Mouse (Mus musculus): ENCODE results near the gene Ndufc2.

The Ndufc2 gene

DNA sequence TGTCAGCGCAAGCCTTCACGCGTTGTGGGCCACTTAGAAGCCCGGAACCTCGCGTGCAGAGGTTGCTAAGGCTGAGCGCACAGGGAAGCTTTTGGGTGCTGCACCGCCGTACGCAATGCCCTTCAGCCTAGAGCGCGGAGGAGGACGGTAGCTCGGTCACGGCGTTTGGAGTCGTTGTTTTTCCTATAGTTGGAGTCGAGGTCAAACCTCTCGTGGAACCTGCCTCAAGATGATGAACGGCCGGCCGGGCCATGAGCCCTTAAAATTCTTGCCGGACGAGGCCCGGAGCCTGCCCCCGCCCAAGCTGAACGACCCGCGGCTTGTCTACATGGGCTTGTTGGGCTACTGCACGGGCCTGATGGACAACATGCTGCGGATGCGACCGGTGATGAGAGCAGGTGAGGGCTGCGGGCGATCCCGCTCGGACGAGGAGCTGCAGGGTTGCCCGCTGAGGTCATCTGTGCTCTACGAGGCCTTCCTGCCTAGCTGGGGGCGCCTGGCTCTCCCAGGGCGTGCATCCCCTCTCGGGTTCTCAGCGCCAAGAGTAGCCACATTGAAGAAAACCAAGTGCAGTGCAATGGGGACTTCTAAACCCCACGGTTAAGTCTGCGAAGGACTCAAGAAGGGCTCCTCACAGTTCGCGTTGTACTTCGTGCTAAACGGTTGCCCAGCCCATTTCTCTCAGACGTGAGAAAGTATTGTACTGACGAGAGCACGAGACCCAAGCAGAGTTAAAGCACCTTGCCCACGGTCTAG lies at the start of gene Ndufc2:
Ndufc2 (plus strand) TSS at position 44 of the 756 bp plus-strand sequence.
- DNase-seq (ENCODE audit: low read depth, low spot score): peak; percentile 74

DNA sequence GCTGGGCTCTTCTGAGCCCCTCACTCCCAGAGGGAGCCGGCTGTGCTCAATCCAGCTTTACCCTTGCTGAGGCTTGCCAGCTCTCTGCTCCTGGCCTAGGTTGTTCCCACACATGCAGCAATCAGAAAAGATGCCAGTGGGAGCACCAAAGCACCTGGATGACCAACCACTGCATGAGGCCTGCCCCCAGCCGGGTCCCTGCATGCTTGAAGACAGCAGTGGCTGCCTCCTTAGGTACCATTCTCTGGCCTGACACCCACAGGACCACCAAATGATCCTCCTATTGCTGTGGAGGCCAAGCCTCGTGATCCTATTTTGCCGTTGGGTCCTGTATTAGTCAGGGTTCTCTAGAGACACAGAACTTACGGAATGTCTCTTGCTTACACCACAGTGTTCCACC lies 48.9 kb upstream of the Ndufc2 start:
- no peak for DNase-seq (ENCODE audit: low read depth, low spot score)

GRCm38 (mm10) chr7:97351792-97352513 lies 47.9 kb upstream of the Ndufc2 start:
- DNase-seq (ENCODE audit: low read depth, low spot score): no peak

GRCm38 (mm10) chr7:97353356-97353755 lies 46.4 kb upstream of the Ndufc2 start:
- no peak for DNase-seq (ENCODE audit: low read depth, low spot score)

DNA sequence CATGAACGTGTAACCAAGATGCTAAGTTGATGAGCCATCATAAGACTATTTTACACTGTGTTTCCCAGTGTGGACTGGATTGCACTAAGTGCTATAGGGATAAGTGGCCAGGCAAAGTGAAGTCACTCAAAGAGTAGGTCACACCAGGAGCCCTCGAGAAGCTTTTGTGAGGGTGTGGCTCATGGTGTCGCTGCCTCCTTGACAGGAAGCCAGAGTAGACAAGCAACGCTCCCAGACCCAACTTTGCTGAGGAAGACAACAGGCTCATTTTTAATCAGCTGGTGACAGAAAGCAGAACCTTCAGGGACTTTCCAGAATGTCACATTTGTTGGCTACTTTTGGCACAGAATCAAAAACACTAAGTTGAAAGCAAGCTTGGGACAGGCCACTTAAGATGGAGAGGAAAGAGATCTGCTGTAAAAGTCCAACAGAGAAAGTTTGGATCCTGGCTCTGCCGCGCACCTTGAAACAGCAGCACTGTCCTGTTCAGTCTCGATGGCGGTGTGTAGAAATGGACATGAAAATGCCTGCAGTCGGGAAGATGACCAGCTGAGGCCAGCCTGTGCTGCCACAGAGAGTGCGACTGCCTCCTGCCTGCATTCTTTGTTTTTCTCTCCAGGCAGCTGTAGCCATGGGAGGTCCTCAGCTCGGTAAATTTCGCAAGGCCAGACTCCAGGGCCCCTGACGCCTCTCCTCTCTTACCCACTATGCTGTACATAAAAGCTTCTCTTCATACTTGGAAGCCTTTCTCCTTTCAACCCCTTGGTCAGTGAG lies 44.5 kb upstream of the Ndufc2 start:
- DNase-seq (ENCODE audit: low read depth, low spot score): no peak

- DNase-seq (ENCODE audit: low read depth, low spot score): no peak
Observed at GRCm38 (mm10) chr7:97356253-97356652, 43.5 kb upstream of the Ndufc2 start.

- DNase-seq (ENCODE audit: low read depth, low spot score): no peak
Observed at GRCm38 (mm10) chr7:97356875-97357276, 42.9 kb upstream of the Ndufc2 start.

- no peak for DNase-seq (ENCODE audit: low read depth, low spot score)
Observed at GRCm38 (mm10) chr7:97357840-97358239, 42.0 kb upstream of the Ndufc2 start.

DNA sequence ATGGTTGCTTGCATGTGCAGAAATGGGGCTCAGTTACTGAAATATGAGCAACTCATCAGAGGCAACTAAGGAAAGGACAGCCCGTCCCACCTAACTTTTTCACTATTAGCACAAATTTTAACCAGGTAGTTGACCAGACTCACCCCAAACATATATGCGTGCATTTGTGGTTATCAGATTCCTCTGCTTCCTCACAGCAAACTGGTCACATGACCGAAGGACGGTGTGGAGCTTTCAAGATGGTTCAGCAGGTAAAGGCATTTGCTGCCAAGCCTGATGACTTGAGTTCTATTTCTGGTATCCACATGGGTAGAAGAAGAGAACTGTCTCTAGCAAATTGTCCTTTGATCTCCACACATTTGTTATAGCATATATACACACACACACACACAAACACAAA lies 41.5 kb upstream of the Ndufc2 start:
- no peak for DNase-seq (ENCODE audit: low read depth, low spot score)

GRCm38 (mm10) chr7:97360166-97360565 lies 39.6 kb upstream of the Ndufc2 start:
- no peak for DNase-seq (ENCODE audit: low read depth, low spot score)

DNA sequence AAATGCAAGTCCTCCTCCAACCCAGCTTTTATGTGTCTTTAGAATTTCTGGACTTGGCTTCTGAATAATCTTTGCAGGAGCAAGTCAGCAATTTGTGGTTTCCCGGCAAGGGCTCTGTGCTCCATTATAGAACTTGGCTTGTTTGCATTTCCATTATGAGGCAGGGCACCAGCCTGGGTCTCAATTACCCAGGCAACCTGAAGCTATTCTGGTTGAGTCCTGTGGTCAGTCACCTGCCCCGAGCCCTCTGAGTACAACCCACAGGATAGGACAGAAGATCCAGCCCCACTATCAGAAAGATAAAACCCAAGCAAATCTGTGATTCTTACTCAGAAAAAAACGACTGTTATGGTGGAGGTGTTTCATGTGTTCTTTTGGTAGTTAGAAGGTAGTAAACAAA lies 38.8 kb upstream of the Ndufc2 start:
- no peak for DNase-seq (ENCODE audit: low read depth, low spot score)

GRCm38 (mm10) chr7:97361467-97361866 lies 38.3 kb upstream of the Ndufc2 start:
- DNase-seq (ENCODE audit: low read depth, low spot score): no peak

DNA sequence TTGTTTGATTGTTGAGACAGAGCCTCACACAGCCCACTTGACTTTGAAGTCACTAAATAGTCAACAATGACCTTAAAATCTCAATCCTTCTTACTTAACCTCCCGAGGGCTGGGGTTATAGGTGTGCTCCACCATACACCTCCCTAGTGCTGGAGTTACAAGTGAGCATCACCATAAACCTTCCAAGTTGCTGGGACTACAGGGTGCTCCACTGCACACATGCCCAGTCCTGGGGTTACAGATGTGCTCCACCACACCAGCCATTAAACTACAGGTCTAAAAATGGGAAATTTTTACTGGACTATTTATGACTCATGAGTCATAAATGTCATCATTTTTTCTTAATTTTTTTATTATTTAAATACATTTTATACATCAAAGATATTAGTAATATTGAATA lies 33.9 kb upstream of the Ndufc2 start:
- DNase-seq (ENCODE audit: low read depth, low spot score): no peak

DNA sequence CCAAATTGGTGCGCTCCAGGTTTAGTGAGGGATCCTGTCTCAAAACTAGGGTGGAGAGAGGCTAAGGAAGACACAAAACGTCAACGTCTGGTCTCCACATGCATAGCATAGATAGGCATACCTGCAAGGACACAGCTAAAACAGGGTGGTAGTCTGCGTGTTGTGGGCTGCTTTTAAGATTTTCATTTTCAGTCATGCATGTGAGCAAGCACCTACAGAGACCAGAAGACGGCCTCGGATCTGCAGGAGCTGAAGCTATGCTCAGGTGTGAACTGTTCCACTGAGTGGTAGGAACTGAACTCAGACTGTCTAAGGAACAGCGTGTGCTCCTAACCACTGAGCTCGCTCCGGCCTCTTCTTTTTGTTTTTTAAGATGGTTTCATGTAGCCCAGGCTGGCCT lies 24.7 kb upstream of the Ndufc2 start:
- no peak for DNase-seq (ENCODE audit: low read depth, low spot score)

DNA sequence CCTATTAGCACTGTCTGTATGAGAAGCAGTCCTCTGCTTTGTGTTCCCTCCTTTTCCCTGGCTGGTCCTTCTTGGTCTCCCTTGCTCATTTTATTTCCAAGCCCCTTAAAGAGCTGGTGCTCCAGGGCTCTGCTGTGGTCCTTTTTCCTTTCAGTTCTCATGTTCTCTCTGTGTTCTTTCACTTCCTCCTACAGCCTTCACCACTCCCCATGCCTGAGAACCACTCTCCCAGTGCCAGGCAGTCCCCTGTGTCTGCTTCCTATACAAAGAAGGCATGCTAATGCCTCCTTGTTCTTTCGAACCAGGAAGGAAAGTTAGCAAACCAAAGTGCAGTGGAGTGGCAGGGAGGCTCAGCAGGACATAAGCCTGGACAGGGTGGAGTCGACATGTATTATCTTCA lies 23.9 kb upstream of the Ndufc2 start:
- DNase-seq (ENCODE audit: low read depth, low spot score): no peak

DNA sequence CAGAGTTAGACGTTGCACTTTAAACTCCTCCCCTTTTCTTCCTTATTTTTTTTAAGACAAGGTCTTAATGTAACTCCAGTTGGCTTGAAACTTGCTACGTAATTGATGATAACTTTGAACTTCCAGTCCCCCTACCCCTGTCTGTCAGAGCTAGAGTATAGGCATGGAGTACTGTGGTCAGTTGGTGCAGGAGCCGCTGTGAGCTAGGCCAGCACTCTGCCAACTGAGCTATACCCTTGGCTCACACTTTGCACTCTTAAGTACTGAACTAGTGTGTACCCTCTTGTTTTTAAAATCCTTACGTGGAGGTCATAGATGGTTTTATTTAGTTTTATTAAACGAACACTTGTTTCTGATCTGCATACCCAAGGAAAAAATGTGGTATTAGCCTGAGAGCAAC lies 20.5 kb upstream of the Ndufc2 start:
- no peak for DNase-seq (ENCODE audit: low read depth, low spot score)

- no peak for DNase-seq (ENCODE audit: low read depth, low spot score)
Observed at GRCm38 (mm10) chr7:97380500-97381123, 19.2 kb upstream of the Ndufc2 start.

DNA sequence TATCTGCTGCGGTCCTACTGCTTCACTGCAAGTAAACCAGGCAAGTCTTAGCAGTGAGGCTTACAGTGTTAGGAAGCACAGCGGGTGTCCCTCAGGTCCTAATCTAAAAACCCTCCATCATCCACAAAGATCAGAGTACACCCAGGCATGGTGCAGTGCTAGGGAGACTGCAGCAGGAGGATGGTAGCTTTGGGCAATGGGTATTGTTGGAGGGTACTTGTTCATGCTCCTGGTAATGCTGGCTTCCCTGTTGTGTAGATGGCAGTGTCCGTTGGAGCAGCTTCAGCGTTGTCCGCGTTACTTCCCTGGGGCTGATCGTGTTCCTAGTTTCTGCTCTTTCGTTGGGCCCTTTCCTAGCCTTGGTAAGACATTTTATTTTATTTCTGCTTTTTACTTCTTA lies 17.1 kb upstream of the Ndufc2 start:
- no peak for DNase-seq (ENCODE audit: low read depth, low spot score)

GRCm38 (mm10) chr7:97383496-97384132 lies 16.2 kb upstream of the Ndufc2 start:
- DNase-seq (ENCODE audit: low read depth, low spot score): no peak

DNA sequence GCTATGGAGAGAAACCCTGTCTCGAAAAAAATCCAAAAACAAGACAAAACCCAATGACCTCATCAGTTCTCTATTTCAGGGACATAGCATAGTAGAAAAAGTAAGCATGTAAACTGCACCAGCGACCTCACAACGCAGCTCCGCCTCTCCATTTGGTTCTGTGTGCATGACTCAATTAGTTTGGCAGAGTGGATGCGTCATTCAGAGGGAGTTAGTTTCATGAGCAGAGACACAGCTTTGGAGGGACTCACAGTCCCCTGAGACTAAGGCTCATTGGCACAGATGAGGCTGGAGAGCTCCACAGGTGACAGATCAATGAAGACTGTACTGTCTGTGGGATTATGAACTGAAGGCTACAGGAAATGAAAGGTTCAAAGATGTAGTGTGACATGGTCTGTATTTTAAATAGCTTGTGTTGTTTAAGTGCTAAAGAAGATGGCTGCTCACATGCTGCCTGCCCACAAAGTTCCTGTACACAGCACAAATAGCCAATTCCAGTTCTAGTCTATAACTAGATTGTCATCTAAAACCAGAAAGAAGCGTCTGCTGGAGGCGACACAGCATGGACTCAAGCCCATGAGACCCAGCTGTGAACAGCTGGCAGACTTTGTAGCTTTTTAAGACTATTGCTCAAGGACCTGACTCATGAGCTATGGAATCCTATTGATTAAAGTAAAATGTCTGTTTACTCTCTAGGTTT lies 13.5 kb upstream of the Ndufc2 start:
- no peak for DNase-seq (ENCODE audit: low read depth, low spot score)

DNA sequence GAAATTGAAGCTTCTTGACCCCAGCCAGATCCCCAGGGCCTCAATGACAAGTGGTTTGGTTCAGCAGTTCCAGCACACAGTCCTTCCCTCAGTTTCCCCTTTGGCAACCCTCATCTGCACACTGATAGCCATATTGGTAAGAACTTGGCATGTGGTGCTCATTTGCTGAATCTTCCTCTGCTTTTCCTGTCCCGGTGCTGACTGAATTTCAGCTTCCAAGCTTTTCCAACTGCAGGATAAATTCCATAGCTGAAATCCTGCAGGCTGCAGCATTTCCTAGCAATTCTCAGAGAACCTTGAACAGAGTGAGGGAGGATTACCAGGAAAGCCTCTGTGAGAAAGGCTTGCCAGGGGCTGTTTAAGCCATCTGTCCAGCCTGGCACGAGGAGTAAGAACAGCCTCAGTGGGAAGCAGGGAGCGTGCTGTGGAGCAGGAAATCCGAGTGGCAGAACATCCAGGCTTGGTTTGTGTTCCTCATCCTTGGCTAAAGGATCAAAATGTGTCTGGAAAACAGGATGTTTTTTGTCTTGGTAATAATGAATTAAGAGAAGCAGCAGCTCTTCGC lies 12.9 kb upstream of the Ndufc2 start:
- DNase-seq (ENCODE audit: low read depth, low spot score): no peak

Measured in retina, postnatal 7 days (tissue).